Mouse (Mus musculus): ENCODE measurements around the gene Crip1. TPM values are rescaled to one million over a fixed set of nuclear protein-coding genes. Genes with fewer than 3 reads are reported as not detected.
A peak's percentile ranks its signal among the peaks of the same experiment; 100 is the strongest.

Gene Crip1
- polyA plus RNA-seq, 1 experiment from 2014 or later: 685 TPM

- 68% methylated on average over 9 of the region's 9 CpGs for WGBS
- peak overlapping the region; percentile 93 for H3K27ac ChIP-seq
- H3K4me2 ChIP-seq: peak overlapping the region; percentile 16
- ATAC-seq (replicated peaks; ENCODE audit: insufficient number of reproducible peaks, insufficient read depth, low FRiP score, low read depth): peak; percentile 2; the same call in 1 of the 2 replicates
- peak overlapping the region; percentile 36 for H3K9ac ChIP-seq
- peaks cover 65% of the 10 kb centered on the region for H3K4me1 ChIP-seq (replicated peaks)
- no peak overlapping the region for H3K4me3 ChIP-seq
- no peaks in the 10 kb centered on the region for H3K27me3 ChIP-seq
- peaks cover 71% of the 10 kb centered on the region for H3K36me3 ChIP-seq
- H3K9me3 ChIP-seq (replicated peaks): no peaks in the 10 kb centered on the region
Measured at GRCm38 (mm10) chr12:113133260-113133659, 12.9 kb upstream of the Crip1 start.

- peak overlapping the region; percentile 36 for H3K9ac ChIP-seq
- WGBS: 58% methylated on average over 5 of the region's 5 CpGs
- H3K4me2 ChIP-seq: peak overlapping the region; percentile 16; the same call in 1 of the 2 replicates
- no peak for ATAC-seq (replicated peaks; ENCODE audit: insufficient number of reproducible peaks, insufficient read depth, low FRiP score, low read depth)
- H3K9me3 ChIP-seq (replicated peaks): no peaks in the 10 kb centered on the region
- H3K27me3 ChIP-seq: no peaks in the 10 kb centered on the region
- H3K4me3 ChIP-seq: no peak overlapping the region
- H3K4me1 ChIP-seq (replicated peaks): peaks cover 72% of the 10 kb centered on the region
- H3K27ac ChIP-seq: peak overlapping the region; percentile 93
- H3K36me3 ChIP-seq: peaks cover 64% of the 10 kb centered on the region
Measured at GRCm38 (mm10) chr12:113133861-113134403, 12.2 kb upstream of the Crip1 start.

GRCm38 (mm10) chr12:113134502-113134901 is 11.6 kb upstream of the Crip1 start:
- no peaks in the 10 kb centered on the region for H3K9me3 ChIP-seq (replicated peaks)
- H3K9ac ChIP-seq: no peak overlapping the region
- peaks cover 78% of the 10 kb centered on the region for H3K4me1 ChIP-seq (replicated peaks)
- peak overlapping the region; percentile 93 for H3K27ac ChIP-seq
- no peak for ATAC-seq (replicated peaks; ENCODE audit: insufficient number of reproducible peaks, insufficient read depth, low FRiP score, low read depth)
- H3K27me3 ChIP-seq: no peaks in the 10 kb centered on the region
- peaks cover 58% of the 10 kb centered on the region for H3K36me3 ChIP-seq
- 74% methylated on average over 4 of the region's 4 CpGs for WGBS
- H3K4me2 ChIP-seq: no peak overlapping the region
- H3K4me3 ChIP-seq: no peak overlapping the region

- H3K9ac ChIP-seq: 0 out of 2 replicates have a peak overlapping the region, but pooled peaks have one; percentile 9
- no peak overlapping the region for H3K4me2 ChIP-seq
- 79% methylated on average over 7 of the region's 7 CpGs for WGBS
- no peak overlapping the region for H3K4me3 ChIP-seq
- H3K4me1 ChIP-seq (replicated peaks): peaks cover 82% of the 10 kb centered on the region
- peaks cover 52% of the 10 kb centered on the region for H3K36me3 ChIP-seq
- no peak overlapping the region for H3K27ac ChIP-seq
- no peaks in the 10 kb centered on the region for H3K9me3 ChIP-seq (replicated peaks)
- no peaks in the 10 kb centered on the region for H3K27me3 ChIP-seq
- ATAC-seq (replicated peaks; ENCODE audit: insufficient number of reproducible peaks, insufficient read depth, low FRiP score, low read depth): no peak
Measured at GRCm38 (mm10) chr12:113135401-113135800, 10.7 kb upstream of the Crip1 start.

- WGBS: 61% methylated on average over 17 of the region's 17 CpGs
- no peak overlapping the region for H3K4me2 ChIP-seq
- H3K27me3 ChIP-seq: no peaks in the 10 kb centered on the region
- no peak for ATAC-seq (replicated peaks; ENCODE audit: insufficient number of reproducible peaks, insufficient read depth, low FRiP score, low read depth)
- no peaks in the 10 kb centered on the region for H3K9me3 ChIP-seq (replicated peaks)
- no peak overlapping the region for H3K4me3 ChIP-seq
- H3K27ac ChIP-seq: peak overlapping the region; percentile 96
- H3K36me3 ChIP-seq: peaks cover 40% of the 10 kb centered on the region
- H3K9ac ChIP-seq: no peak overlapping the region
- peaks cover 81% of the 10 kb centered on the region for H3K4me1 ChIP-seq (replicated peaks)
Measured at GRCm38 (mm10) chr12:113136492-113137020, 9.6 kb upstream of the Crip1 start.

- Histone ChIP-seq H3K4me3 (no peak overlapping the region), H3K36me3 (peaks cover 35% of the 10 kb centered on the region), H3K9me3 (replicated peaks) (no peaks in the 10 kb centered on the region), H3K4me1 (replicated peaks) (peaks cover 75% of the 10 kb centered on the region), H3K4me2 (peak overlapping the region; percentile 78), H3K27me3 (no peaks in the 10 kb centered on the region), H3K9ac (0 out of 2 replicates have a peak overlapping the region, but pooled peaks have one; percentile 16), H3K27ac (peak overlapping the region; percentile 96)
- ATAC-seq (replicated peaks; ENCODE audit: insufficient number of reproducible peaks, insufficient read depth, low FRiP score, low read depth): peak; percentile 11
- WGBS: 44% methylated on average over 18 of the region's 18 CpGs
Measured at GRCm38 (mm10) chr12:113137260-113138213, 8.6 kb upstream of the Crip1 start.

- WGBS: 49% methylated on average over 6 of the region's 6 CpGs
- Histone ChIP-seq H3K36me3 (peaks cover 36% of the 10 kb centered on the region), H3K4me2 (peak overlapping the region; percentile 78), H3K9me3 (replicated peaks) (no peaks in the 10 kb centered on the region), H3K4me1 (replicated peaks) (peaks cover 73% of the 10 kb centered on the region), H3K27ac (peak overlapping the region; percentile 96), H3K4me3 (0 out of 2 replicates have a peak overlapping the region, but pooled peaks have one; percentile 3), H3K27me3 (no peaks in the 10 kb centered on the region), H3K9ac (peak overlapping the region; percentile 30; the same call in 1 of the 2 replicates)
- ATAC-seq (replicated peaks; ENCODE audit: insufficient number of reproducible peaks, insufficient read depth, low FRiP score, low read depth): no peak
Measured at GRCm38 (mm10) chr12:113138291-113138690, 7.8 kb upstream of the Crip1 start.

GRCm38 (mm10) chr12:113138901-113139864 is 6.9 kb upstream of the Crip1 start:
- Histone ChIP-seq H3K9ac (peak overlapping the region; percentile 45), H3K4me3 (peak overlapping the region; percentile 67), H3K9me3 (replicated peaks) (no peaks in the 10 kb centered on the region), H3K27ac (peak overlapping the region; percentile 96), H3K4me1 (replicated peaks) (peaks cover 73% of the 10 kb centered on the region), H3K27me3 (no peaks in the 10 kb centered on the region), H3K36me3 (peaks cover 36% of the 10 kb centered on the region), H3K4me2 (peak overlapping the region; percentile 78)
- WGBS: 35% methylated on average over 11 of the region's 11 CpGs
- no peak for ATAC-seq (replicated peaks; ENCODE audit: insufficient number of reproducible peaks, insufficient read depth, low FRiP score, low read depth)

GRCm38 (mm10) chr12:113139908-113140615 is 6.1 kb upstream of the Crip1 start, which contains the start of gene Crip2:
TSS of gene Crip2 (plus strand) at chr12:113140236.
- H3K27me3 ChIP-seq: no peaks in the 10 kb centered on the region
- no peaks in the 10 kb centered on the region for H3K9me3 ChIP-seq (replicated peaks)
- peaks cover 73% of the 10 kb centered on the region for H3K4me1 ChIP-seq (replicated peaks)
- peak within 1 kb of the TSS; percentile 73 for H3K9ac ChIP-seq
- WGBS: under 1% methylated on average over 68 of the region's 68 CpGs
- peak within 1 kb of the TSS; percentile 78 for H3K4me2 ChIP-seq
- peak within 1 kb of the TSS; percentile 96 for H3K27ac ChIP-seq
- ATAC-seq (replicated peaks; ENCODE audit: insufficient number of reproducible peaks, insufficient read depth, low FRiP score, low read depth): peak; percentile 80
- peak within 1 kb of the TSS; percentile 67 for H3K4me3 ChIP-seq
- H3K36me3 ChIP-seq: peaks cover 41% of the 10 kb centered on the region
